Mouse (Mus musculus) heart, adult 10 weeks (tissue): Measurements from ENCODE around the gene Cfap221. TPM values are rescaled to one million over a fixed set of nuclear protein-coding genes. Genes with fewer than 3 reads are reported as not detected.

Experiments
- polyA plus RNA-seq: library from polyadenylated mRNA; stranded (reverse); fragments of 350-450 nt; fragmentation: Illumina TruSeq; extraction: RNeasy Lipid Tissue Mini Kit (QIAGEN cat#74804); gene quantifications from one replicate; pipeline ENCODE4 v1.2.3, GENCODE M21; 2014; ENCODE audit warnings: low read depth, low replicate concordance

Cfap221 gene
- polyA plus RNA-seq, result not detected

GRCm38 (mm10) chr1:119996798-119997581, at the start of gene Cfap221:
TSS of gene Cfap221 (minus strand) at chr1:119997234.

GRCm38 (mm10) chr1:120006844-120007790, 10.1 kb upstream of the Cfap221 start, which contains the start of gene Sctr:
TSS of gene Sctr (plus strand) at chr1:120006894.

GRCm38 (mm10) chr1:119912953-119913814, 83.8 kb downstream of the Cfap221 start, which contains the start of gene Tmem177:
TSS of gene Tmem177 (minus strand) at chr1:119913208.

Other genes starting within 250 kb of the Cfap221 start
- gene Ptpn4, start 159.6 kb downstream of the Cfap221 start, polyA plus RNA-seq, result 12.3 TPM
- 11.3 TPM for gene Tmem177, start 84.0 kb downstream of the Cfap221 start, polyA plus RNA-seq
- gene Sctr, start 9.7 kb upstream of the Cfap221 start, polyA plus RNA-seq, result not detected
- 5.4 TPM for gene Tmem37, start 76.8 kb upstream of the Cfap221 start, polyA plus RNA-seq
- 442 TPM for gene Dbi, start 123.8 kb upstream of the Cfap221 start, polyA plus RNA-seq
- 3.5 TPM for gene 3110009E18Rik, start 124.0 kb upstream of the Cfap221 start, polyA plus RNA-seq